Mouse (Mus musculus): ENCODE results near the gene Zfyve1.

DNA sequence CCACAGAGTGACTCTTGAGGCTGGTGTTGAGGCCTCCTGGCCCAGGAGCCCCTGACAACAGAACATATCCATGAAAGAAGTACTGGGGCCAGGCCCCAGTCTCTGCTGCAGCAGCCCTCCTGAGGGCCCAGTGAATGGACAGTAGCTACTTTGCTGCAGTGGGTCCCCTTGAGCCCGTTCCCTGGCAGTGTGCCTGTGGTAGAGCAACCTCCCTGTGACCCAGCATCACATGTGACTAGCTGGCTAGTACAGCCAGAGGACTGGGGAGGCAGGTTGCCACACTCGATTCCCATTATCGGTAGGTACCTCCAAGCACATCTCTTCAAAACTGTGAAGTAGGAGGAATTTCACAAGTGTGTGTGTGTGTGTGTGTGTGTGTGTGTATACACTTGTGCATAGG is 64.1 kb downstream of the Zfyve1 start:
- TF ChIP-seq CTCF (IDR thresholded peaks at IDR 0.05; ENCODE audit: insufficient read depth, low read depth, low read length) (no peak), POLR2A (IDR thresholded peaks at IDR 0.05; ENCODE audit: insufficient read depth, low read depth, low read length) (no peak)

Data from olfactory bulb, adult 2 months (tissue).